Mouse (Mus musculus) forebrain, postnatal 0 days (tissue): ENCODE results near the gene Slc6a20b. TPM values are rescaled to one million over a fixed set of nuclear protein-coding genes. Genes with fewer than 3 reads are reported as not detected.

ENCODE experiments used
- ATAC-seq: fragments of 200-750 bp; cut with Nextera tagmentation; 2 replicates; pipeline ENCODE4 v1.8.0; 2017; ENCODE audit warnings: mild to moderate bottlenecking, moderate library complexity
- DNase-seq: peaks from one replicate; pipeline ENCODE4 v3.0.0-alpha.2; 2015
- H3K27ac ChIP-seq: fragments of 300-500 bp; sonication (generic); 2 replicates; pipeline ENCODE4 v1.5.1; 2014; ENCODE audit warnings: low read depth, mild to moderate bottlenecking, antibody characterized with exemption, low read length, moderate library complexity, mixed read lengths
- H3K27me3 ChIP-seq: fragments of 300-500 bp; sonication (generic); 2 replicates; pipeline ENCODE4 v1.6.1; 2014; ENCODE audit warnings: mild to moderate bottlenecking, low read length, mixed read lengths; ENCODE audit not compliant: insufficient read depth
- H3K36me3 ChIP-seq: fragments of 300-500 bp; sonication (generic); 2 replicates; pipeline ENCODE4 v1.6.1; 2014; ENCODE audit warnings: mild to moderate bottlenecking, moderate library complexity; ENCODE audit not compliant: insufficient read depth
- H3K4me1 ChIP-seq: fragments of 300-500 bp; sonication (generic); 2 replicates; pipeline ENCODE4 v1.6.1; 2014; ENCODE audit warnings: antibody characterized with exemption; ENCODE audit not compliant: insufficient read depth
- H3K4me2 ChIP-seq: fragments of 300-500 bp; sonication (generic); 2 replicates; pipeline ENCODE4 v1.6.1; 2014; ENCODE audit warnings: low read depth, mild to moderate bottlenecking, moderate library complexity
- H3K4me3 ChIP-seq: fragments of 300-500 bp; sonication (generic); 2 replicates; pipeline ENCODE4 v1.5.1; 2014; ENCODE audit warnings: low read depth, low read length, mixed read lengths
- H3K9ac ChIP-seq: fragments of 300-500 bp; sonication (generic); 2 replicates; pipeline ENCODE4 v1.6.1; 2014; ENCODE audit warnings: mild to moderate bottlenecking
- H3K9me3 ChIP-seq: fragments of 300-500 bp; sonication (generic); 2 replicates; pipeline ENCODE4 v1.6.1; 2016; ENCODE audit warnings: low read length
- CTCF ChIP-seq: sonication (generic); IDR thresholded peaks from 2 replicates; pipeline ENCODE4 v1.5.1; 2016; ENCODE audit warnings: antibody characterized with exemption, control low read depth, low read depth
- WGBS: fragments of 180-500 bp; shearing (Covaris S2); extraction: QIAGEN DNeasy Blood & Tissue Kit; methylation state at CpG from one replicate; pipeline ENCODE4 v1.1.7; 2014; 5-methylcytosine and 5-hydroxymethylcytosine counted together
- polyA plus RNA-seq: library from polyadenylated mRNA; unstranded; fragments of >200 nt; fragmentation: Nextera tagmentation; extraction: Ambion mirVana; gene quantifications from 2 replicates; pipeline ENCODE4 v1.2.1, GENCODE M21; 2015
- total RNA-seq: library from RNA; depleted of rRNA; stranded (reverse); fragments of >200 nt; gene quantifications from 2 replicates; pipeline ENCODE4 v1.2.3, GENCODE M21; 2014

The Slc6a20b gene
- total and polyA plus RNA-seq, 2 experiments from 2014 or later = 0.10 to 0.19 TPM

DNA sequence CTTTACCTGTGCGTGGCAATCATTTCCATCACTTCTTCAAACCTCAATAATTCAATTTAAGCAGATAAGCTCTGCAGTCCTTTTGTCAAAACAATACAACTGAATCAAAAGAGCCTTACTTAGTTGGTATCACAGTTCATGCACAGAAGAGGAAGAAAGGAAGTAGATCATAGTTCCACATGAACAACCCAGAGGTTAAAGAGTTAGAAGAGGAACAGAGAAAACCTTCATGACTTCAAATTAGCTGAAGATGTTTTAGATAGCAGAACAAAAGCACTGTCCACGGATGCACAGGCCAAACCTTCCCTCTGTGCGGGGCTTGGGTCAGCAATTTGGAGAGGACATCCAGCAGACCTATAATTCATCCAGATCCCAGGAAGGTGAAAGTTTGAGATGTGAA is 699 bp downstream of the Slc6a20b start:
- H3K27me3 ChIP-seq = no peaks in the 10 kb centered on the region
- H3K4me2 ChIP-seq = no peak overlapping the region
- 86% methylated on average over 3 of the region's 3 CpGs for WGBS
- H3K4me3 ChIP-seq = no peak overlapping the region
- ATAC-seq = no peak
- TF ChIP-seq CTCF = no peak
- no peaks in the 10 kb centered on the region for H3K9me3 ChIP-seq
- no peaks in the 10 kb centered on the region for H3K4me1 ChIP-seq
- no peak overlapping the region for H3K27ac ChIP-seq
- no peak overlapping the region for H3K9ac ChIP-seq
- no peaks in the 10 kb centered on the region for H3K36me3 ChIP-seq
- no peak for DNase-seq

DNA sequence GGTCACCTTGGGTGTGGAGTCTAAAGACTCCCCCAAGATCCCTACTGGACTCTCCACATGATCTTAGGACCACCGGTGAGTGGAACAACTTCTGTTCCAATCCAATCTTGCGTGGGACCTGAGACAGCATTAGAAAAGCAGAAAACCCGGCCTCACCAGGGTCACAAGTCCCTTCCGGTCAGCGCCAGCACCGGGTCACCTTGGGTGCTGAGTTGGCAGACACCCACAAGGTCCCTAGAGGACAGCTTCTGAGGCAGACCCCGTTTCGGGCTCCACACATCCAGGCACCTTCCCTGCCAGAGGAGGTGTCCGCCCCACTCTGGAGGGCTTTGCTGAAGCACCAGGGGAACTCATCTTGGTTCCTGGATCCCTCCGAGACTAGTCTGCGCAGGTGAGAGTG is 6.5 kb downstream of the Slc6a20b start:
- no peak for TF ChIP-seq CTCF
- H3K9ac ChIP-seq = no peak overlapping the region
- ATAC-seq = no peak
- no peaks in the 10 kb centered on the region for H3K36me3 ChIP-seq
- H3K4me2 ChIP-seq = no peak overlapping the region
- no peak overlapping the region for H3K27ac ChIP-seq
- H3K4me1 ChIP-seq = no peaks in the 10 kb centered on the region
- no peaks in the 10 kb centered on the region for H3K27me3 ChIP-seq
- 93% methylated on average over 11 of the region's 11 CpGs for WGBS
- H3K9me3 ChIP-seq = no peaks in the 10 kb centered on the region
- no peak overlapping the region for H3K4me3 ChIP-seq
- no peak for DNase-seq

DNA sequence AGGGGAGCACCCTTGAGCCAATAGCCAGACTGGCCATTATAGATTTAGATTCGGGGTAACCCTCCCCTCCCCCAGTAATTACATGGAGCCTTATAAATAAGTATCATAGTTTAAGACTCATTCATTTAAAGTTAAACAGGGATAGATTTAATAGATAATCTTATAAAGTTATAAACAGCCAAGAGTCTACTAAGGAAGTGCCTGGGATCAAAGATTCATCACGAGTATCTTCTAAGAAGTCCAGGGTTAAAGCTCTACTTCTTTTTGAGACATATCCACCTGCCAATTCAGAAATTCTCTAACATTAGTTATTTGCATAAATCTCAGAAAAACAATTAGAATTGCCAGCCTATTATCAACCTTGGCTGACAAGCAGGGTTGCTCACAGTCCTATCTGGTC is 7.6 kb downstream of the Slc6a20b start:
- Histone ChIP-seq H3K27me3 (no peaks in the 10 kb centered on the region), H3K27ac (no peak overlapping the region), H3K9ac (no peak overlapping the region), H3K4me2 (no peak overlapping the region), H3K9me3 (no peaks in the 10 kb centered on the region), H3K4me1 (no peaks in the 10 kb centered on the region), H3K36me3 (no peaks in the 10 kb centered on the region), H3K4me3 (no peak overlapping the region)
- ATAC-seq = no peak
- DNase-seq = no peak
- TF ChIP-seq CTCF = no peak
- WGBS = 90% methylated on average over 2 of the region's 2 CpGs

DNA sequence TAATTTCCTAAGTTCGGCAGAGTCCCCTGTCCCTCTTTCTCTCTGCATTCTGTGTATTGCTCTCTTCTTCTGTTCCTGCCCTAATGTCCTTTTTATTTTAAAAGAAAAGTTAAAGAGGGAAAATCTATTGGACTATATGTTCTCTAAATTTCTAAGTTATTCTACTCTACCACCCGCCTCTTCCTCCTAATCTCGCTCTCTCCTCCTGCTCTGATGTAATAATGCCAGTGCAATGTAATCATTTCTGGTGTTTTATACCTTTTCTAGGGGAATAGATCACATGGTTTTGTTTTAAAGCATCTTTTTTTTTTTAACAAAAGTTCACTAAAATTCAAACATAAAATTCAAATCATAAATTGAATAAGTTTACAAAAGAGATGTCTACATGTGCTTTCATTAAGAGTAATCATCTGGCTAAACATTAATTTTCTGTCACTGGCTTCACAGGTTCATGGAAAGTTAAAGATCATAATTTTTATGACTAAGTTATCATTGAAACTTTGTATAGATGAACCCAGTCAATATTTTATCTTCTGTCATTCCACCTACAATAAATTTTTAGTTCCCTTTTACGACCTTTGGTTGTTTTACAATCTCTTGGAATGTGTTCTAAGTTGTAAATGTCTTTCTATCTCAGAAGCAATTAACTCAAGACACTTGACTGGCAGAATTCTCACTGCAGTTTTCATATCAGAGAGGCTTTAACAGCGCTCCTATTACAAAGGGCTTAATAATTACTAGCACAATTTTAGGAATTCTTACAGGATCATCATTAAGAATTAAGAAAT is 11.9 kb downstream of the Slc6a20b start:
- Histone ChIP-seq H3K27me3 (no peaks in the 10 kb centered on the region), H3K9ac (no peak overlapping the region), H3K9me3 (no peaks in the 10 kb centered on the region), H3K4me2 (no peak overlapping the region), H3K27ac (no peak overlapping the region), H3K36me3 (no peaks in the 10 kb centered on the region), H3K4me1 (no peaks in the 10 kb centered on the region), H3K4me3 (no peak overlapping the region)
- 88% methylated on average over 5 of the region's 5 CpGs for WGBS
- TF ChIP-seq CTCF = no peak
- DNase-seq (no peak), ATAC-seq (no peak)

DNA sequence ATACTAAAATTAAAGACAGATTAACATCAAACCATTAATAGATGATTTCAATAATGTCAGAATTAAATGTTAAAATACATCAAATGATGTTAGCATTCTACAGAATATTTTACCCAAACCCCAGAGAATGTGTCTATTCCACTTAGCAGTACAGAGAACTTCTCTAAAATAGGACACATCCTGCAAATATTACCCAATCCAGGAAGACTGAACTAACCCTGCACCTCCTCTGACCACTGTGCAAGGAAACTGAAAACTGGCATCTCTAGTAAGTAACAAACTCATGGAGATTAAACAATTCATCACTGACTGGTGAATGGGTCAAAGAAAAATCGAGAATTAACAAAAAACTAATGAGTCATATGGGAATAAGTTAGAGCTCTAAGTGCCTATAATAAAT is 30.8 kb downstream of the Slc6a20b start:
- no peak overlapping the region for H3K4me3 ChIP-seq
- H3K27ac ChIP-seq = no peak overlapping the region
- peaks cover 5% of the 10 kb centered on the region; the same call in 1 of the 2 replicates for H3K36me3 ChIP-seq
- ATAC-seq (no peak), DNase-seq (no peak)
- no peak overlapping the region for H3K4me2 ChIP-seq
- H3K4me1 ChIP-seq = no peaks in the 10 kb centered on the region
- no peaks in the 10 kb centered on the region for H3K27me3 ChIP-seq
- 85% methylated on average over 1 of the region's 1 CpGs for WGBS
- H3K9ac ChIP-seq = no peak overlapping the region
- TF ChIP-seq CTCF = no peak
- H3K9me3 ChIP-seq = no peaks in the 10 kb centered on the region

DNA sequence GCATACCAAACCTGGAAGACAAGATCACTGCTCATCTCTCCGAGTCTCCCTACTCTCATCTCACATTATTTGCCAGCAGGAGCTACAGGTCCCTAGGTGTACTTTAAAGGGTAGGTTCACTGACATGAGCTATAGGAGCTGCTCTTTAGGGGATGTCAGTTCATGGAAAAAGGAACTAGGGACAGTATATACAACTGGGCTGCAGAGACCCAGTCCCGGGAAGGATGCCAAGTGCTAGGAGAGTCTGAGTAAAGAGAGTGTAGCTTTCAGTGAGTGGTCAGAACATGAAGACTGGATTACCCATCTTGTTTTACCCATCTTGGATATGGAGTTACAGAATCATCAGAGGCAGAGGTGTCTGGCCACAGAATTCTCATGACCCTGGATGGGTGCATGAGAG is 35.0 kb downstream of the Slc6a20b start:
- H3K27ac ChIP-seq = no peak overlapping the region
- TF ChIP-seq CTCF = no peak
- no peak overlapping the region for H3K4me3 ChIP-seq
- ATAC-seq (no peak), DNase-seq (no peak)
- H3K9ac ChIP-seq = no peak overlapping the region
- 97% methylated on average over 2 of the region's 2 CpGs for WGBS
- no peaks in the 10 kb centered on the region for H3K4me1 ChIP-seq
- no peak overlapping the region for H3K4me2 ChIP-seq
- peaks cover 13% of the 10 kb centered on the region for H3K36me3 ChIP-seq
- no peaks in the 10 kb centered on the region for H3K9me3 ChIP-seq
- H3K27me3 ChIP-seq = no peaks in the 10 kb centered on the region

DNA sequence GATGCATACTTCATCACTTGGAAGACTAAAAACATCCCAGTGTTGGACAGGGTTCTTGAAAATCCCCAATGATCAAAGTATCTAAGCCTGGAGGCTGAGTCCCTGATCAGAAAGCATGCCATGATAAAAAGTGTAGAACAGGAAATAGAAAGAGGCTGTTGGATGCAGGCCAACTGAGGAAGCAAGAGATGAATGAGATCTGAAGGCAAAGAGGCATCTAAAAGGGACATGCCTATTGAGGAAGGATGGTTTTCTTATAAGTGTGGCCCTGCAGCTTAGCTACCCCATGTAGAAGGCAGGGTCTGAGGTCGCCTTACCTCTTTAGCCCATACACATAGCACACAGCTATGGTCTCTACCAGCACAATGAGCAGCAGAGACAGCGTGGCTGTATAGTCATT is 35.5 kb downstream of the Slc6a20b start:
- 94% methylated on average over 2 of the region's 2 CpGs for WGBS
- Histone ChIP-seq H3K4me3 (no peak overlapping the region), H3K27ac (no peak overlapping the region), H3K36me3 (peaks cover 13% of the 10 kb centered on the region), H3K4me2 (no peak overlapping the region), H3K9ac (no peak overlapping the region), H3K27me3 (no peaks in the 10 kb centered on the region), H3K9me3 (no peaks in the 10 kb centered on the region), H3K4me1 (no peaks in the 10 kb centered on the region)
- DNase-seq (no peak), ATAC-seq (no peak)
- TF ChIP-seq CTCF = no peak
